Comparison of ENCODE assay signal across 11 mouse cellular contexts in genomic region chrX:48099871-48100270, GRCm38 (mm10). TPM values are rescaled to one million over a fixed set of nuclear protein-coding genes. Genes with fewer than 3 reads are reported as not detected.
DNase-seq lines count a peak whose midpoint lies in the region; ATAC-seq lines count a peak whose summit lies in the region.
"Had no signal": no experiment of that assay in that cellular context is flagged by ENCODE, and none has a peak within 500 bp of the region (broad histone marks: within the 10 kb centered on the region; RNA-seq: fewer than 3 reads in every experiment).

No protein-coding gene starts in this region.

- H3K4me1 ChIP-seq in kidney, embryonic 15.5 days, result no peaks in the 10 kb centered on the region
- H3K4me1 ChIP-seq: embryonic facial prominence, embryonic 13.5 days; liver, embryonic 13.5 days had no signal

- H3K9ac ChIP-seq in kidney, embryonic 15.5 days, result no peak overlapping the region
- H3K9ac ChIP-seq: embryonic facial prominence, embryonic 13.5 days; liver, embryonic 13.5 days had no signal

- peak; percentile 35 for DNase-seq in adrenal gland, postnatal 10 days
- DNase-seq in adrenal gland, postnatal 4 days (ENCODE audit: low spot score in 2 of 2), result no peak
- DNase-seq in kidney, adult 9 months, result peak; percentile 13
- DNase-seq in 3T3-L1 (ENCODE audit: low read depth, low spot score), result peak; percentile 63
- peak; percentile 22 to 45 for DNase-seq in heart, postnatal 36 days
- DNase-seq in cerebellum, postnatal 10 days, result no peak
- no peak for DNase-seq in frontal cortex, postnatal 36 days (ENCODE audit: low spot score in 2 of 2)
- DNase-seq: B cell, adult 2 months; liver, embryonic 13.5 days had no signal

- no peak overlapping the region for H3K4me2 ChIP-seq in kidney, embryonic 15.5 days
- H3K4me2 ChIP-seq: embryonic facial prominence, embryonic 13.5 days; liver, embryonic 13.5 days had no signal

- intact Hi-C loops in heart, postnatal 36 days (cut with DNase I), result loop anchor here (2.0 kb wide), 3 partner anchors 25 to 109 kb away; no protein-coding TSS in a partner anchor

- H3K9me3 ChIP-seq in kidney, embryonic 15.5 days (replicated peaks), result no peaks in the 10 kb centered on the region
- H3K9me3 ChIP-seq: embryonic facial prominence, embryonic 13.5 days; liver, embryonic 13.5 days had no signal

- 32% methylated on average over 1 of the region's 1 CpGs for WGBS in kidney, embryonic 15.5 days

- H3K27me3 ChIP-seq in kidney, embryonic 15.5 days, result peaks cover 18% of the 10 kb centered on the region
- H3K27me3 ChIP-seq: embryonic facial prominence, embryonic 13.5 days; liver, embryonic 13.5 days had no signal

- ATAC-seq in kidney, embryonic 15.5 days (replicated peaks; ENCODE audit: low FRiP score), result no peak

- no peak overlapping the region for H3K27ac ChIP-seq in kidney, embryonic 15.5 days
- H3K27ac ChIP-seq: embryonic facial prominence, embryonic 13.5 days; liver, embryonic 13.5 days had no signal

- no peak overlapping the region for H3K4me3 ChIP-seq in kidney, embryonic 15.5 days (replicated peaks)
- H3K4me3 ChIP-seq: embryonic facial prominence, embryonic 13.5 days; liver, embryonic 13.5 days had no signal

- H3K36me3 ChIP-seq in kidney, embryonic 15.5 days, result no peaks in the 10 kb centered on the region
- H3K36me3 ChIP-seq: embryonic facial prominence, embryonic 13.5 days; liver, embryonic 13.5 days had no signal

RNA-seq across cellular contexts. Expression of gene Xpnpep2, which starts 8.7 kb away (rescaled TPM):
- 1 to 10 TPM; 1.5 to 2.1 TPM for total RNA-seq in adrenal gland, postnatal 10 days (2021)
- 1 to 10 TPM; 1.5 to 7.1 TPM for total RNA-seq in adrenal gland, postnatal 4 days (2021)
- polyA plus RNA-seq in kidney, embryonic 15.5 days (2015; fragmentation: Nextera tagmentation; extraction: Ambion mirVana), result 5.2 and 5.6 TPM in 2 replicates
- 1 to 10 TPM; 1.6 to 2.8 TPM for total RNA-seq in heart, postnatal 36 days (2021)

RNA-seq across cellular contexts. Expression of gene Sash3, which starts 46.4 kb away (rescaled TPM):
- 1 to 10 TPM; 4.7 to 5.3 TPM for total RNA-seq in adrenal gland, postnatal 10 days (2021)
- total RNA-seq in adrenal gland, postnatal 4 days (2021), result 1 to 10 TPM; 1.8 to 2.6 TPM
- 1.5 and 2.1 TPM in 2 replicates for polyA plus RNA-seq in kidney, embryonic 15.5 days (2015; fragmentation: Nextera tagmentation; extraction: Ambion mirVana)
- 1 to 10 TPM; 1.6 TPM for total RNA-seq in heart, postnatal 36 days (2021)

Comparison
In these comparisons a context has a peak if more than half of its experiments do, and no peak if none do; other contexts are left out.
1. DNase-seq: peak in adrenal gland, postnatal 10 days (single experiment), kidney, adult 9 months (single experiment), 3T3-L1 (single experiment) and heart, postnatal 36 days (2 of 2); none in adrenal gland, postnatal 4 days (0 of 2), cerebellum, postnatal 10 days (0 of 2) and frontal cortex, postnatal 36 days (0 of 2).